Mouse (Mus musculus): Measurements from ENCODE around the gene Gucy2g.
A peak's percentile ranks its signal among the peaks of the same experiment; 100 is the strongest.

GRCm38 (mm10) chr19:55244791-55245231 is 3.8 kb upstream of the Gucy2g start:
- peak; percentile 53 for TF ChIP-seq CTCF (IDR thresholded peaks at IDR 0.05; ENCODE audit: low read depth)
- peak; percentile 95 for TF ChIP-seq EP300 (IDR thresholded peaks at IDR 0.05; ENCODE audit: low read depth)

Data from heart, postnatal 0 days (tissue).